In genomic region chr12:89722462-89722861, GRCm38 (mm10) we compare ENCODE assay signal across 14 mouse cellular contexts.
DNase-seq lines count a peak whose midpoint lies in the region; TF ChIP-seq lines count a peak whose summit lies in the region.
"Had no signal": no experiment of that assay in that cellular context is flagged by ENCODE, and none has a peak within 500 bp of the region (broad histone marks: within the 10 kb centered on the region; RNA-seq: fewer than 3 reads in every experiment).

No protein-coding gene starts in this region.

- intact Hi-C loops in left cerebral cortex, adult 2 months (cut with DNase I), result loop anchor here (1.0 to 10.0 kb wide), 3 partner anchors 11 to 168 kb away; no protein-coding TSS in a partner anchor
- intact Hi-C loops in left cerebral cortex, postnatal 4 days (cut with DNase I), result no loop called here
- intact Hi-C loops in left cerebral cortex, postnatal 25 days (cut with DNase I), result loop anchor here (10.0 kb wide), 1 partner anchor 168 kb away; no protein-coding TSS in a partner anchor

- no peak for TF ChIP-seq CTCF in left cerebral cortex, adult 2 months (IDR thresholded peaks at IDR 0.05)

- H3K36me3 ChIP-seq in heart, embryonic 10.5 days, result no peaks in the 10 kb centered on the region
- H3K36me3 ChIP-seq: limb, embryonic 13.5 days had no signal

- WGBS in heart, embryonic 10.5 days, result 86% methylated on average over 14 of the region's 14 CpGs

- H3K4me3 ChIP-seq in left cerebral cortex, adult 2 months, result no peak overlapping the region; the same call in 1 of the 2 replicates
- no peak overlapping the region for H3K4me3 ChIP-seq in heart, embryonic 10.5 days
- H3K4me3 ChIP-seq: limb, embryonic 13.5 days had no signal

- H3K9me3 ChIP-seq in heart, embryonic 10.5 days, result no peaks in the 10 kb centered on the region
- H3K9me3 ChIP-seq: limb, embryonic 13.5 days had no signal

- peak; percentile 31 for DNase-seq in cerebellum, adult 9-11 months
- no peak for DNase-seq in cerebellum, adult 11-12 months
- peak; percentile 20 to 40 for DNase-seq in left cerebral cortex, adult 2 months (ENCODE audit: extremely low spot score in 1 of 2, low spot score in 2 of 2)
- no peak for DNase-seq in left cerebral cortex, postnatal 4 days
- peak; percentile 32 to 86 for DNase-seq in left cerebral cortex, postnatal 25 days (ENCODE audit: low spot score in 2 of 2)
- DNase-seq in adrenal gland, postnatal 25 days, result no peak
- no peak for DNase-seq in heart, embryonic 10.5 days (ENCODE audit: low spot score)
- no peak for DNase-seq in spleen, adult 18-20 months
- DNase-seq: adrenal gland, postnatal 14 days; heart, postnatal 36 days; kidney, postnatal 10 days; liver, postnatal 0 days had no signal

- H3K27me3 ChIP-seq in heart, embryonic 10.5 days (ENCODE audit: insufficient read depth, poor library complexity, severe bottlenecking), result no peaks in the 10 kb centered on the region
- H3K27me3 ChIP-seq: limb, embryonic 13.5 days had no signal

- H3K27ac ChIP-seq in left cerebral cortex, adult 2 months, result no peak overlapping the region
- no peak overlapping the region for H3K27ac ChIP-seq in heart, embryonic 10.5 days
- H3K27ac ChIP-seq: limb, embryonic 13.5 days; macrophage had no signal

- H3K4me1 ChIP-seq in heart, embryonic 10.5 days, result no peaks in the 10 kb centered on the region; the same call in 1 of the 2 replicates
- H3K4me1 ChIP-seq: limb, embryonic 13.5 days had no signal

Comparison
In these comparisons a context has a peak if more than half of its experiments do, and no peak if none do; other contexts are left out.
1. DNase-seq: peak in cerebellum, adult 9-11 months (single experiment), left cerebral cortex, adult 2 months (2 of 2) and left cerebral cortex, postnatal 25 days (2 of 2); none in cerebellum, adult 11-12 months (single experiment), left cerebral cortex, postnatal 4 days (single experiment), adrenal gland, postnatal 25 days (single experiment), heart, embryonic 10.5 days (single experiment) and spleen, adult 18-20 months (0 of 2).